Mouse (Mus musculus): ENCODE data around the gene Gm49342. TPM values are rescaled to one million over a fixed set of nuclear protein-coding genes. Genes with fewer than 3 reads are reported as not detected.
"Not testable (repeated sequence)": the region's sequence is repeated elsewhere in the genome, so short reads cannot be mapped to it uniquely, and the experiment has no call there.

Gm49342 gene
- total RNA-seq, 4 experiments from 2014 or later: 6.8 to 12.3 (median 9.5) TPM

DNA sequence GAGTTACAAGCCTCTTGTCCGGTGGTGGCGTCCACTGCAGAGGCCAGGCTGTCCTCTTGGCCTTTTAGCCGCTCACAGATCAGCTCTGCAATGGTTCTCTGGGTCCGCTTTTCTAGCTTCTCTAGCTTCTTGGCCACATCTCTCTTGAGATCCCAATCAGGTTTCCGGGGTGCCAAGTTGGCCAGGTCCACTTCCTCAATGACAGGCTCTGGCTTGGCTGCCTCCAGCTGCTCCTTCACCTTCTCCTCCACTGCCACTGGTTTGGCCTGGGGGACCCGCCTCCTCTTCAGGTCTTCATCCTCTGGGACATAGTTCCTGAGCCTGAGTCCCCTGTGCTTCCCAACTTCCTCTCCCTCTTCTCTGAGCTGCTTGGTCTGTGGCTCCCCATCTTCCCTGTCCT is 34.1 kb downstream of the Gm49342 start:
- not testable (repeated sequence) for DNase-seq (ENCODE audit: low spot score)

DNA sequence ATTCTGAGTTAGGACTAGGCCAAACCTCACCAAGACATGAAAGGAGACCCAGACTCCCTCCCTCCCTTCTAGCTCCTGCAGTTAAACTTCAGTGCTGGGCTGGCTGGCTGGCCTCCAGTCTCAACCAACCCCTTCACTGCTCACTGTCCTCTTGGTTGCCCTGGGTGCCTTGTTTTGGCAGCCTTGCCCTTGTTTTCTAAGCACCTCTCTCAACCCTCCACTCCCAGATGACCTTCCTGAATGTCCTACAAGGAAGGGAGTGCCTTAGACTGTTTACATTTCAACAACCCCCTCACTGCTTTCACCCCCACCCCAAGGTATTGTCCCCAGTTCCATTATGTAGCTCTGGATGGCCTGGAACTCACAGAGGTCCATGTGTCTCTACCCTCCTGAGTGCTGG is 35.3 kb downstream of the Gm49342 start:
- no peak for DNase-seq (ENCODE audit: low spot score)

DNA sequence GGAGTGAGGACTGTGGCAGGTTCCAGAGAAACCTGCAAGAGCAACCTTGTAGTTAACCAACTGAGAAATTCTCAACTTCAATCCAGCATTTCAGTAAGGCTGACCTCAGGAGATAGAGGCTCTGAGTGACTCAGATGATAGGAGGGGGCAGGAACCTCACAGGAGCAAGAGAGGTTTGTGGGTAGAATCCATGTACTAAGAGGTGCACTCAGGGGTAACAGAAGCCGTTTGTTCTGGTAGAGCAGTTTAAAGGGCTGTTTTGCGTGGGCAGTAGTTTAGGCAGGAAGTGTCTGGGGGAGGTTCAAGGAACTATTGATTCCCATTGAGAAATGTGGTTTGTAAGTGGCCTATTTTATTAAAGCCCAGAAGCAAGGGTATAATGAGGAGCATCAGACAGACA is 36.9 kb downstream of the Gm49342 start:
- DNase-seq (ENCODE audit: low spot score): no peak

DNA sequence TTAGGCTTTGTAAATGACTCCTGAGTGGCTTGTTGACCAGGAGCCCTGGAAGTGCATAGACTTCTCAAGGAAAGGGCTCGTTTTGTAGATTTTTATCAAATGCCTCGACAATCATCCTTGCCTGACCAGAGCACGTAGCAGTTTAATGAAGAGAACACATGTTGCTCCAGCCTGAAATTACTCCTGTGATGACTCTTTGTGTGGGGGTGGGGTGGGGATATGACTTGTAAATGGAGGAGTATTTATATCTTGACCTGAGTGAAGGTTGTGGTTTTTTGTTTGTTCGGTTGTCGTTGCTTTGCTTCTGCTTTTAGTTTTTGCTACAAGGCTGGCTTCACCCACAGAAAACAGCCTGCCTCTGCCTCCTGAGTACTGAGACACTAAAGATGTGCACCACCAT is 37.5 kb downstream of the Gm49342 start:
- peak; percentile 55 for DNase-seq (ENCODE audit: low spot score)

DNA sequence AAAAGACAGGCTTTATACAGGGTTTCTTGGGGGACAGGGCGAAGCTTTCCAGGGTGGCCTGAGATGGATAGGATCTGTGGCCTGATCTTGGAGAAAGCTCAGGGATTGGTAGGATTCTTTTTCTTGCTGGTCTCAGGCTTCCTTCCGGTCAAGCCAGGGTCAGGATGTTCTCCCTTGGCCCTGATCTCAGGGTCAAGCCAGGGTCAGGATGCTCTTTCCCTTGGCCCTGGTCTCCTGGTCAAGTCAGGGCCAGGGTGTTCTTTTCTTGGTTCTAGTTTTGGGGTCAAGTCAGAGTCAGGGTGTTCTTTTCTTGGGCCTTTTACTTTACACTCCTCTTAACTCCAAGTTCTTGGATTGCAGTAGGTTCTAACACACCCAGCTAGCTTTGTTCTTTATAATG is 43.4 kb downstream of the Gm49342 start:
- peak; percentile 58 for DNase-seq (ENCODE audit: low spot score)

DNA sequence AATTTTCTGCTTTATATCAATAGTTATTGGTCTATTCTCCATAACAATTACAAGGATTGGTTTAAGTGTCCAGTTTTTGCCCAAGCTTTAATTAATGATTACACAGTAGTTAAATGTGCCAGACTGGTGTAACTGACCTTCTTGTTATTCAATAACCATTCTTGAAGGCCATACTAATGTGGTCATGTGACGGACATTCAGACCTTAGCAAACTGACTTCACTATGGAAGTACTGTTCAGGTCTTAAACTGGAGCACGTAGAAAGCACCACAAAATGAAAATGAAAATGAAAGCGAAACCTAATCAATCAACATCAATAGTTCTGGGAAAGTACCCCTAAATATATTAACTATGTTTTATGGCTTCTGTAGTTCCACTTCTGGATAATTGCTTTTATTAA is 46.7 kb downstream of the Gm49342 start:
- DNase-seq (ENCODE audit: low spot score): no peak

DNA sequence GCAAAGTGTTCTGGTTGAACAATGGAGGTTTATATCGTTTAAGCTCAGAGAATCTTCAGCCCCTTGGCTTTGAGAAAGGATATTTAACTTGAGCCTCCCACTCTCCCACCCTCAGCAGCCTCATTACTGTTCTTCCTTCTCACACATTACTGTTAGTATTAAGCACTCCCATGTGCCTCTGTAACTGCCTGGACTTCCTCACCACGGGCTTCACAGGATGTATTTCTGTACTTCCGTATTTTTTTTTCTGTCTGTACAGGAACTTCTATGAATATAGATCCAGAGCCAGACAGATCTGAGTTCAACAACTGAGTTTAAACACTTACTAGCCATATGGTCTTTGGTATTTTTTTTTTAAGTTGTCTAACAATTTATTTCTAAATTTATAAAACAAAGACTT is 52.8 kb downstream of the Gm49342 start:
- peak; percentile 62 for DNase-seq (ENCODE audit: low spot score)

DNA sequence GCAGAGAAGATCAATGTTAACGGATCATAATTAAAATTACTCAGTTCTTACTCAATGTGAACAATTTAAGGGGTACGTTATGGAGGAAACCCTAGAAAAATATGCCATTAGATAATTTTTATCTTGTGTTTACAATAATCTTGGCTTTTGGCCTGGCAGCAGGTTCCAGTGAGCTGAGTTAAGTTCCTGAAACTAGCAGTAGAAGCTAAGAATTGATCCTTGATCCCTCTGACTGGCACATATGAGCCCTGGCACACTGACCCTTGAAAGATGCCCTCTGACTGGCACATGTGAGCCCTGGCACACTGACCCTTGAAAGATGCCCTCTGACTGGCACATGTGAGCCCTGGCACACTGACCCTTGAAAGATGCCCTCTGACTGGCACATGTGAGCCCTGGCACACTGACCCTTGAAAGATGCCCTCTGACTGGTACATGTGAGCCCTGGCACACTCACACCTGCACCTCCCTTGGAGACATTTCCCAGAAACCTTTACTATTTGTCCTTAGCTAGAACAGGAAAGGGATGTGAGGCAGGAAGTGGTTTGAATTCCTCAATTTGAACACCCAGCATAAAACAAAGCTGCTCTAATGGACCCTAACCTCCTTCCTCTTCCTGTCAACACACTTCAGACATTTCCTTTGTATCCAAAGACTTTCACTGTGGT is 53.8 kb downstream of the Gm49342 start:
- DNase-seq (ENCODE audit: low spot score): peak; percentile 81

DNA sequence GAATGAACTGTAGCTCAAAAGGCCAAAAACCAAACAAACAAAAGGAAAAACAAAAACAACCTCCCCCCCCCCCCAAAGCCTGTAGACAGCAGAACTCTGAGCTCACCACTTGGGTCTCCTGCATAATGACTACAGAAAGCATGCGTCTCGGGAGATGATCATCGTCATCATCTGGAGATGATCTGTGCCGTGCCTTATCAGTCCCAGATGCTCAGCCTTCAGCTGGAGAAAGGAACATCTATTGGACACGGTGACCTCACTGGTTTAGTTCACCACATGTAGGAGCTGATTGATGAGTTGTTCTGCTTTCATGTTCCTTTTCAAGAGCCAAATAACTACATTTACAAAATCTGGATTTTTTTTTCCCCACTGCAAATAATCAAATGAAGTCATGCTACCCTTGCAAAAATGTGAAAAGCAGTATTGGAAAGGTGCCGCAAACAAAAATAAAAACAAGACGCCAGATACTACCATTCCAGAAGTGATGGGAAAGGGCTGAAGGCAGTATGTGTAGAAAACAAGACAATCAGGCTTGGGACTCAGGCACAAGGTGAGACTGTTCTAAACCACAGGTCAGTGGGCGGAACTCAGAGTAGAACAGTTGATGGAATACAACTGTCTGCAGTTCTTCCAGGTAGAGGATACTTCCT is 63.0 kb downstream of the Gm49342 start, which contains the start of gene Rnase10:
Gene Rnase10, plus strand, starts transcription at position 600 of the 650 bp plus-strand sequence.
- DNase-seq (ENCODE audit: low spot score): no peak

DNA sequence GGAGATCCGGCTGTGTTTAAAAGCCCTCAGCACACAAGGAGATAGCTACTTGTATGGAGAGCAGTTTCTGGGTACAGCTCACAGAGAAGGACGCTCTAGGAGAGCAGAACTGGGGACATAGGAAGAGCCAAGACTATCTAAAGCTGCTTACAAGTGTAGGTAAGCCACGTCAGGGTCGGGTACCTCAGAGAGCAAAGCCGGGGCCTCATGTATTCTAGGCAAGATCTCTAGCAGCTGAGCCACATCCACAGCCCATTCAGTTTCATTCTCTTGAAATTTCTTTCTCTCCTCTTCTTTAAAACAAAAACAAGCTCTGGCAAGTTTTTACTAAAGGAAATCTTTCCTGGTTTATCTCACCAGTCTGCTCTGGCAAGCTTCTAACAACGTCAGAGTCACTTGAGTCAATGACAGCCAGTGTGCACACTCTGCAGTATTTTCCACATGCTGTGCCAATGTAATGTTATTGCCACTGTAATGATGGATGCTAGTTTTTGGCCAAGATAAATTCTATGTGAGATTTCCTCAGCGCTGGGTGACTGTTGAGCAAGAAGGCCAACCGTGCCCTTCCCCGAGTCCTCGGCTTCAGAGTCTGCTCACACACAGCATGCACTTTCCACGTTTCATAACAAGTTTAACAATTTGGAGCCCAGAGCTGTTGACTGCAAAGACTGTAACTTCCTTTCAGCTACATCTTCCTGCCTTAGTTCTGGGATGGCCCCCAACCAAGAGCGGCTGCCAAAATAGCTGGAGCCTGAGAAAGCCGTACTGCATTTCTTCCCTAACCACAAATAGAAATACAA is 63.8 kb downstream of the Gm49342 start:
- DNase-seq (ENCODE audit: low spot score): peak; percentile 83

DNA sequence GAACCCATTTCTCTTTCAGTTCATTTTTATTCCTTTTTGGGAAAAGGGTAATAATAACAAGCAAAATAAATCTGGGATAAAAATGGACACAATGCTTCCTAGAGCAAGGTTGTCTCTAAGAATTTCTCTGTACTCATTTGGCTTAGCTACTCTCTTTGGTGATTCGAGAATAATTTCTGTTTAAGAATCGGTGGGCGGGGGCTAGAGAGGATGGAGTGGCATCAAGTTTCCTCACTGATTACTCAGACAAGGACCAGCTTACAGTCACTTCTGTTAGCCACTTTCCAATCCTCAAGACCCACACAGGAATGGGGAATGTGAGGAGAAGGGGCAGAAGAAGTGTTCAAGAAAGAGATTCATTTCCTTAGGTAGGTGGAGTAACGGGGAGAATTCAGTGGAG is 64.5 kb downstream of the Gm49342 start:
- no peak for DNase-seq (ENCODE audit: low spot score)

DNA sequence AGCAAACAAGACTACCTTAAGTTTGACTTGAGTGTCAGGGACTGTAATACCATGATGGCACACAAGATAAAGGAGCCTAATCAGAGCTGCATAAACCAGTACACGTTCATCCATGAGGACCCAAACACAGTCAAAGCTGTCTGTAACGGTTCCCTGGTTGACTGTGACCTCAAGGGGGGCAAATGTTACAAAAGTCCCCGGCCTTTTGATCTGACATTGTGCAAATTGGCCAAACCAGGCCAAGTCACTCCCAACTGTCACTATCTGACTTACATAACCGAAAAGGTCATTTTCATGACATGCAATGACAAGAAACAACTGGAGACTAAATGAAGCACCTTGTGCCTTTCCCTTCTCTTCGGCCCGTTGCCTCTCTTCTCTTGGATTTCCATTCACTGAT is 65.3 kb downstream of the Gm49342 start:
- no peak for DNase-seq (ENCODE audit: low spot score)

Other genes with a start within 250 kb of the Gm49342 start
- not detected for gene Olfr748, start 237.1 kb upstream of the Gm49342 start, total RNA-seq (2022)
- not detected for gene Olfr749, start 199.4 kb upstream of the Gm49342 start, total RNA-seq (2022)
- 10 to 100 TPM; 11.9 to 17.8 (median 13.6) TPM for gene Ttc5, start 159.0 kb upstream of the Gm49342 start, total RNA-seq (2022)
- gene Ccnb1ip1, start 136.8 kb upstream of the Gm49342 start, total RNA-seq (2022): under 1 TPM in 1 of 4 experiments, not detected in 3; 0.47 TPM
- 10 to 100 TPM; 11.6 to 16.2 (median 13.0) TPM for gene Parp2, start 136.7 kb upstream of the Gm49342 start, total RNA-seq (2022)
- gene Tep1, start 74.0 kb upstream of the Gm49342 start, total RNA-seq (2022): 10 to 100 TPM in 2 of 4 experiments, 1 to 10 TPM in 2; 8.0 to 12.1 (median 10.0) TPM
- 10 to 100 TPM; 13.4 to 33.6 (median 21.6) TPM for gene Klhl33, start 47.0 kb upstream of the Gm49342 start, total RNA-seq (2022)
- gene Osgep, start 19.6 kb upstream of the Gm49342 start, total RNA-seq (2022): 10 to 100 TPM; 53.6 to 75.8 (median 70.5) TPM
- gene Apex1, start 19.5 kb upstream of the Gm49342 start, total RNA-seq (2022): 10 to 100 TPM; 23.1 to 33.8 (median 26.7) TPM
- 10 to 100 TPM; 19.3 to 24.5 (median 20.6) TPM for gene Pip4p1, start 13.7 kb upstream of the Gm49342 start, total RNA-seq (2022)
- gene Pnp, start 13.4 kb upstream of the Gm49342 start, total RNA-seq (2022): 10 to 100 TPM in 1 of 4 experiments, 1 to 10 TPM in 3; 8.0 to 10.9 (median 9.3) TPM
- 1 to 10 TPM in 1 of 4 experiments, under 1 TPM in 2, not detected in 1; 0.52 to 1.2 (median 0.84) TPM for gene Pnp2, start 11.5 kb downstream of the Gm49342 start, total RNA-seq (2022)
- gene Rnase10, start 63.2 kb downstream of the Gm49342 start, total RNA-seq (2022): under 1 TPM in 3 of 4 experiments, not detected in 1; 0.25 to 0.37 (median 0.27) TPM
- not detected for gene Rnase9, start 97.4 kb downstream of the Gm49342 start, total RNA-seq (2022)
- not detected for gene Rnase11, start 105.6 kb downstream of the Gm49342 start, total RNA-seq (2022)
- not detected for gene Rnase12, start 113.1 kb downstream of the Gm49342 start, total RNA-seq (2022)
- gene Olfr750, start 129.9 kb downstream of the Gm49342 start, total RNA-seq (2022): not detected
- gene Rnase4, start 146.6 kb downstream of the Gm49342 start, total RNA-seq (2022): 10 to 100 TPM; 38.7 to 52.9 (median 46.5) TPM
- 1 to 10 TPM; 3.6 to 9.2 (median 4.9) TPM for gene Ang, start 146.6 kb downstream of the Gm49342 start, total RNA-seq (2022)
- not detected for gene Eddm3b, start 169.9 kb downstream of the Gm49342 start, total RNA-seq (2022)
- under 1 TPM; 0.16 to 0.63 (median 0.33) TPM for gene Rnase6, start 179.4 kb downstream of the Gm49342 start, total RNA-seq (2022)
- 1 to 10 TPM in 2 of 4 experiments, under 1 TPM in 1, not detected in 1; 0.29 to 1.4 (median 1.3) TPM for gene Rnase1, start 202.3 kb downstream of the Gm49342 start, total RNA-seq (2022)
- gene Rnase2b, start 217.7 kb downstream of the Gm49342 start, total RNA-seq (2022): not detected

Data from heart, adult 8-10 months (tissue).